Comparison of ENCODE assay signal across 12 mouse cellular contexts in the genomic region with DNA sequence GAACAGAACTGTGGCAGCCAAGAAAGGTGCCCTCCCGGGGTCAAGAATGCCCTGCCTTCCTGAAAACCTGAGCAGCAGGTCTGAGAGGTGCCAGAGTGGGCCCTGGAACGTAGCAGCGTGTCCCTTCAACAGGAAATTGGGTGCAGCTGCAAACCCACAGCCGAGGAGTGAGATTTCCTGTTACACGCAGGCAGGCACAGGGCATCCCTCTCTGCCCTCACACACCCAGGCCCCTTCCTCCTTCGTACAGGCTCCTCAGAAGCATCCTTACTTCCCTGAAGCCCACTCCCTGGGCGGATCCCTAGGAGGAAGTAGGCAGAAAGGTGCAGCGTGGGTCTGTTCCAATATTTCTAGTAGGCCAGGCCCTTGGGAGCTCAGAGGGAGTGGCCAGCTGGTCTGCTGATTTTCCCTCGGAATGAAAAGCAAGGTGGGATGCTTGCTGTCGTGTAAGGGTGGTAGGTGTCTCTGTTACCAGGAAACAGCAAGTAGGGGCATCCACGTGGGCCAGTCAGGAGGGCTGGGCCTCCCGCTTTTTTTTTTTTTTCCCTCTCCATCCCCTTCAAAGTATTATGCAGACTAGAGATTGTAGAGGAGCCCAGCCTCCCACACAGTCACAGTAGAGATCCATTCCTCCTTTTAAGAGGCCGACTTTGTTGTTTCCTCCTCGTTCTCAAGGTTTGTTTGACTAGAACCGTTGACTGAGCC.
A peak's percentile ranks its signal among the peaks of the same experiment; 100 is the strongest.
DNase-seq lines count a peak whose midpoint lies in the region; ATAC-seq and TF ChIP-seq lines count a peak whose summit lies in the region.
"Had no signal": no experiment of that assay in that cellular context is flagged by ENCODE, and none has a peak within 500 bp of the region (broad histone marks: within the 10 kb centered on the region; RNA-seq: fewer than 3 reads in every experiment).

No protein-coding gene starts in this region.

- H3K36me3 ChIP-seq in CH12.LX (replicated peaks in 1 of 2; ENCODE audit: control insufficient read depth in 1 of 2, insufficient read depth in 1 of 2, low read length in 1 of 2): peaks cover 0 to 77% of the 10 kb centered on the region in 2 experiments
- H3K36me3 ChIP-seq in intestine, postnatal 0 days (ENCODE audit: control insufficient read depth, insufficient read depth): no peaks in the 10 kb centered on the region
- H3K36me3 ChIP-seq: heart, embryonic 12.5 days; midbrain, embryonic 15.5 days had no signal

- no peak overlapping the region for H3K4me2 ChIP-seq in CH12.LX (ENCODE audit: insufficient read depth, low read depth, poor library complexity, severe bottlenecking)
- no peak overlapping the region for H3K4me2 ChIP-seq in intestine, postnatal 0 days (replicated peaks; ENCODE audit: low read depth)
- H3K4me2 ChIP-seq: heart, embryonic 12.5 days; midbrain, embryonic 15.5 days had no signal

- peaks cover 7% of the 10 kb centered on the region for H3K9me3 ChIP-seq in CH12.LX (replicated peaks; ENCODE audit: low read length)
- H3K9me3 ChIP-seq in intestine, postnatal 0 days (ENCODE audit: control insufficient read depth): no peaks in the 10 kb centered on the region
- H3K9me3 ChIP-seq: midbrain, embryonic 15.5 days had no signal

- peak; percentile 74 for DNase-seq in CD4-positive helper T cell, adult 2 months (ENCODE audit: low read depth, low spot score)
- peak; percentile 52 for DNase-seq in CH12.LX (ENCODE audit: extremely low read depth)
- DNase-seq in adrenal gland, postnatal 14 days: no peak
- DNase-seq in frontal cortex, postnatal 25 days (ENCODE audit: low spot score in 2 of 2): no peak
- DNase-seq in layer of hippocampus, adult 11-12 months (ENCODE audit: low spot score): no peak
- DNase-seq: embryo, embryonic 11 days; layer of hippocampus, postnatal 36 days had no signal

- no peak overlapping the region for H3K27ac ChIP-seq in CH12.LX (ENCODE audit: insufficient read depth, low read depth)
- no peak overlapping the region for H3K27ac ChIP-seq in intestine, postnatal 0 days (ENCODE audit: low read depth, low read length)
- H3K27ac ChIP-seq: midbrain, embryonic 15.5 days had no signal

- peak; percentile 25; the same call in 1 of the 2 replicates for ATAC-seq in intestine, postnatal 0 days
- peak; percentile 47 for ATAC-seq in megakaryocyte progenitor cell, adult 5-6 weeks (replicated peaks; ENCODE audit: poor library complexity)
- ATAC-seq in erythroblast, adult 5-6 weeks (replicated peaks; ENCODE audit: low FRiP score, poor library complexity, severe bottlenecking): no peak
- ATAC-seq: midbrain, embryonic 15.5 days had no signal

- no peak overlapping the region for H3K4me3 ChIP-seq in CH12.LX (replicated peaks in 1 of 3; ENCODE audit: low read depth in 2 of 3, low read length in 2 of 3, poor library complexity in 1 of 3)
- no peak overlapping the region for H3K4me3 ChIP-seq in intestine, postnatal 0 days (ENCODE audit: low read depth, low read length)
- H3K4me3 ChIP-seq: heart, embryonic 12.5 days; midbrain, embryonic 15.5 days had no signal

- TF ChIP-seq CTCF in CH12.LX (conservative IDR thresholded peaks at IDR 0.05 in 1 of 2, IDR thresholded peaks at IDR 0.05 in 1 of 2; ENCODE audit: low read depth in 2 of 2, low read length in 2 of 2): no peak
- TF ChIP-seq CTCF in intestine, postnatal 0 days (IDR thresholded peaks at IDR 0.05; ENCODE audit: low read depth): no peak

- no peak for TF ChIP-seq POLR2A in CH12.LX (IDR thresholded peaks at IDR 0.05; ENCODE audit: low read depth, low read length)

- TF ChIP-seq RAD21 in CH12.LX (IDR thresholded peaks at IDR 0.05; ENCODE audit: low read depth, low read length): no peak

- WGBS in intestine, postnatal 0 days: 34% methylated on average over 15 of the region's 15 CpGs

- no peaks in the 10 kb centered on the region for H3K79me2 ChIP-seq in CH12.LX (replicated peaks; ENCODE audit: control insufficient read depth, extremely low read depth, insufficient read depth, poor library complexity, severe bottlenecking)

- no peak overlapping the region for H3K9ac ChIP-seq in CH12.LX (ENCODE audit: insufficient read depth, low read depth)
- H3K9ac ChIP-seq in intestine, postnatal 0 days (ENCODE audit: low read depth, low read length): no peak overlapping the region
- H3K9ac ChIP-seq: heart, embryonic 12.5 days; midbrain, embryonic 15.5 days had no signal

- TF ChIP-seq EP300 in CH12.LX (IDR thresholded peaks at IDR 0.05; ENCODE audit: low read length): no peak

- in situ Hi-C loops in CH12.LX (cut with MboI; ENCODE audit: low pct_ligation_motif_present, low pct_unique_long_range_greater_than_20kb, low sequenced_read_pairs): no loop called here

- dilution Hi-C loops in CH12.LX (cut with MboI; ENCODE audit: extremely low pct_ligation_motif_present, extremely low pct_unique_long_range_greater_than_20kb, low sequenced_read_pairs): no loop called here

- peaks cover 7 to 44% of the 10 kb centered on the region in 2 experiments for H3K4me1 ChIP-seq in CH12.LX (ENCODE audit: control insufficient read depth in 1 of 2, insufficient read depth in 2 of 2)
- 0 out of 2 replicates have a peak, but pooled peaks cover 4% of the 10 kb centered on the region for H3K4me1 ChIP-seq in intestine, postnatal 0 days (replicated peaks; ENCODE audit: control insufficient read depth, insufficient read depth, low read length)

- H3K27me3 ChIP-seq in CH12.LX (replicated peaks): no peaks in the 10 kb centered on the region
- no peaks in the 10 kb centered on the region for H3K27me3 ChIP-seq in intestine, postnatal 0 days (replicated peaks; ENCODE audit: control insufficient read depth, insufficient read depth, low read length)

TF ChIP-seq in CH12.LX, 34 proteins besides CTCF, POLR2A, EP300 and RAD21:
- TF ChIP-seq USF1 (IDR thresholded peaks at IDR 0.05; ENCODE audit: low read depth, low read length) (no peak), ZNF384 (IDR thresholded peaks at IDR 0.05; ENCODE audit: low read depth, low read length) (peak; percentile 67)

Comparison
In these comparisons a context has a peak if more than half of its experiments do, and no peak if none do; other contexts are left out.
1. DNase-seq: peak in CD4-positive helper T cell, adult 2 months (single experiment) and CH12.LX (single experiment); none in adrenal gland, postnatal 14 days (single experiment), frontal cortex, postnatal 25 days (0 of 2) and layer of hippocampus, adult 11-12 months (single experiment).